Mouse (Mus musculus) ES-Bruce4 (cell line): ENCODE results near the gene Rere.

ENCODE experiments used
- CTCF ChIP-seq: IDR thresholded peaks from one replicate; pipeline ENCODE4 v1.8.1; 2011; ENCODE audit warnings: low read depth, low read length
- EP300 ChIP-seq: IDR thresholded peaks from 2 replicates; pipeline ENCODE4 v1.6.1; 2011; ENCODE audit warnings: low read depth, low read length; ENCODE audit not compliant: insufficient read depth
- POLR2A ChIP-seq: IDR thresholded peaks from one replicate; pipeline ENCODE4 v1.8.1; 2011; ENCODE audit warnings: low read length; ENCODE audit not compliant: insufficient read depth

DNA sequence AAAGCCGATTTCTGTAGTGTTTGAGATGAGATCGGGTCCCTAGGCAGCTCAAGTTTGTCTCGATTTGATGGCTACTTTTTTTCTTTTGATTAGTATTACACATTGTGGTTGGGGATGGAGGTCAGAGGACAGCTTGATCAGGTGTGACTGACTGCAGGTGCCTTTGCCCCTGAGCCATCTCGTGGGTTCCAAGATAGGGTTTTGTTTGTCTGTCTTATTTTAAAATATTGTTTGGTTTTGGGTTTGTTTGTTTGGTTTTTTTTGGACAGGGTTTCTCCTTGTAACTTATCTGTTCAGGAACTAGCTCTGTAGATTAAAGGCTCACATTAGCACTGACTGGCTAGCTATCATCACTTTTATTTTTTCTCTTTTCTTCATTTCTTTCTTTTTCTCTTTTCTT lies 45.9 kb upstream of the Rere start:
- TF ChIP-seq CTCF (no peak), EP300 (no peak), POLR2A (no peak)
